Mouse (Mus musculus) E14TG2a.4 (cell line): ENCODE measurements at regions not wholly inside any gene's neighbourhood (a gene's known extent, or its start where the extent isn't known, plus 50 kb on each side); places are given as distances from the start of the nearest gene placed in this dataset.

Source experiments
- H3K27me3 ChIP-seq: 2 replicates; pipeline ENCODE4 v1.6.1; 2014; ENCODE audit warnings: low read length, control low read depth; ENCODE audit not compliant: insufficient read depth
- H3K36me3 ChIP-seq: 2 replicates; pipeline ENCODE4 v1.6.1; 2014; ENCODE audit warnings: low read length, control low read depth; ENCODE audit not compliant: insufficient read depth
- H3K4me1 ChIP-seq: replicated peaks from 2 replicates; pipeline ENCODE4 v1.6.1; 2014; ENCODE audit warnings: low read depth, low read length, control low read depth
- H3K4me3 ChIP-seq: replicated peaks from 2 replicates; pipeline ENCODE4 v1.5.1; 2014; ENCODE audit warnings: mild to moderate bottlenecking, low read length
- H3K9me3 ChIP-seq: 2 replicates; pipeline ENCODE4 v1.6.1; 2014; ENCODE audit warnings: low read length, control low read depth
- CTCF ChIP-seq: conservative IDR thresholded peaks from 2 replicates; pipeline ENCODE4 v1.5.1; 2014; ENCODE audit warnings: low read length
- NANOG ChIP-seq: IDR thresholded peaks from 2 replicates; pipeline ENCODE4 v1.6.1; 2014; ENCODE audit warnings: borderline replicate concordance, low read length, mixed read lengths
- POU5F1 ChIP-seq: IDR thresholded peaks from 2 replicates; pipeline ENCODE4 v1.6.1; 2014; ENCODE audit warnings: low read length, borderline replicate concordance

DNA sequence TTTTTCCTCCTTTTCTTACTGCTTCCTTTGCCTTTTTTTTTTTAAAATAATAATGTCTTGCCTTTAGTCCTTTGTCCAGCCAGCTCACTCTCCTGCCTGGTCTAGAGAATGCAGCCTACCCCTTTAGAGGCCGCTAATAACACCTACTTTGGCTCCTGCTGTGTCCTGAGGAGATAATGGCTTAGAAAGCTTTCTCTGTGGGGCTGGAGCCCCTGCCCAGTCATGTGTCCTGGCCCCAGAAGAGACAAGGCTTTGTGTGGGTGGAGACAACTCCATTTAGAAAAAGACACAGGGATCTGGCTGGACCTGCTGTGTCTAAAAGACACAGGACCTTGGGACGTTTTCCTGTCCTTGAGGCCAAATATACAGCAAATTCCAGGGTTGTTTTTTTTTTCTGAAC is 629.7 kb downstream of the Sox6 start:
- H3K27me3 ChIP-seq, result no peaks in the 10 kb centered on the region
- peaks cover 12% of the 10 kb centered on the region for H3K4me1 ChIP-seq
- H3K4me3 ChIP-seq, result no peak overlapping the region
- H3K9me3 ChIP-seq, result no peaks in the 10 kb centered on the region
- H3K36me3 ChIP-seq, result no peaks in the 10 kb centered on the region
- TF ChIP-seq CTCF (no peak), NANOG (no peak), POU5F1 (no peak)

DNA sequence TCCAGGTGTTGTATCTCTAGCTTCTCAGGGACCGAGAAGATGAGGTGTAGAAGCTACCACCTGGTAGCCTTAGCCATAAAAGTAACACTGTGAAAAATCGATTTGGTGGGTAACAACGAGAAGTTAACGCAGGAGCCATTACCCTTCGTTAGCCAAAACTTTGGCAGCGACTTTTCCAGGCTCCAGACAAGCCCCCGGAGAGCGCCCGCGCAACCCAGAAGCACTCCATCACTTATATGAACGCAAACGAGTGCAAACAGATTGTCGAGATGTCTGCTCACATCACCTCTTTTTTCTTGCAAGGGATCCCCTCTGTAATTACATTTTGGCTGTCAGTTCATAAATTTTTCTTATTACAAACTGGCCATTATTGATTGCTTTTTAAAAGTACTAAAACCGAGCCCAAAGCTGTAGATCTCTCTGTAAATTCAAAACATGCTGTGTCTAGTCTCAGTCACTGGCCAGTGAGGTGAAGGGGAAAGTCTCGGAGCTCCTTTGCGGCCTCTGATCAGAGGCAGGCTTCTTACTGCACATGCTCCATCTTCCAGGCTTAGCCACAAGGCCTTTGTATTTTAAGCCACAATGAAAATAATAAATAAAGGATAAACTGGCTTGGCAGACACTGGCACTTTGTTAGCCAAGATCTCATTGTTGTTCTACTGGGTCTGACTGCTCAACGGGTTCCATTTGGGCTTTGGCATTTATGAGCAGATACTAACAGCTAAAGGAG is 627.9 kb downstream of the Sox6 start:
- Histone ChIP-seq H3K4me1 (peaks cover 20% of the 10 kb centered on the region), H3K36me3 (no peaks in the 10 kb centered on the region), H3K9me3 (no peaks in the 10 kb centered on the region), H3K27me3 (no peaks in the 10 kb centered on the region), H3K4me3 (no peak overlapping the region)
- TF ChIP-seq NANOG, result no peak
- no peak for TF ChIP-seq POU5F1
- no peak for TF ChIP-seq CTCF

DNA sequence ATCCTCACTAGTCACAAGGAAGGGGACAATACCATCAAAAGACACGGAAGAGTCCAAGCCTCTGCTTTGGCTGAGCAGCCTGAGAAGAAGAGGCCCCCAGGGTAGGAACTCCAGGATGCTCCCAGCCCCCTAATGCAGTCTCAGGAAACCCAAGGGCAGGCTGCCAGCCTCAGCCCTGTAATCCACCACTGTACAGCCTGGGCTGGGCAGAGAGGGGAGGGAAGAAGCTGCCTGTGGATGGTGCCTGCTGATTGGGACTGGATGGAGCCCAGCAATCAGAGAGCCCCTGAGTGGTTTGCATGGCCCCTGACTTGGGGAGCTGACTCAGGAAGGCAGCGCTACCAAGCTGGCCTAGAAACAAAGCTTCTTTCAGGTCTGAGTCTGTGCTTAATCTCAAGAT is 627.1 kb downstream of the Sox6 start:
- H3K27me3 ChIP-seq, result no peaks in the 10 kb centered on the region
- H3K9me3 ChIP-seq, result no peaks in the 10 kb centered on the region
- H3K36me3 ChIP-seq, result no peaks in the 10 kb centered on the region
- TF ChIP-seq NANOG (no peak), POU5F1 (no peak), CTCF (no peak)
- no peak overlapping the region for H3K4me3 ChIP-seq
- peaks cover 20% of the 10 kb centered on the region for H3K4me1 ChIP-seq

DNA sequence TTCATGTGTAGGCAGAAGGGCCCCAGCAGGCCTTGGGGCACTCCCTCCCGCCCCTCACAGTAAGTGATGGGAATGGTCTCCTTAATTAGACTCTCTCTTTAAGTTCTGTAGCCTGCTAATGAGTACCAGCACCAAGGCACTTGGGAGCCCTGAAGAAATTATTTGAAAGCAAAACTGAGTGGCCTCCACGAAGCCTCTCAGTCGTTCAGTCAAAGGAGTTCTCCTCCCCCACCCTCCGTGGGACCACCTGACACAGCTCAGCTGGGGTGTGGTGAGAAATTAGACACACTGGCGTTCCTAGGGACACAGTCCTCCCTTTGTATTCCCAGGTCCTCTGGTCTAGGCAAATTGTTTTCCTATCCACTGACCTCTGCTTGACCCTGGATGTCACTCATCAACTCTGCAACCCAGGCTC is 623.4 kb downstream of the Sox6 start:
- peaks cover 9% of the 10 kb centered on the region for H3K4me1 ChIP-seq
- no peaks in the 10 kb centered on the region for H3K9me3 ChIP-seq
- H3K36me3 ChIP-seq, result no peaks in the 10 kb centered on the region
- H3K27me3 ChIP-seq, result no peaks in the 10 kb centered on the region
- TF ChIP-seq CTCF (no peak), NANOG (no peak), POU5F1 (no peak)
- no peak overlapping the region for H3K4me3 ChIP-seq
